Mouse (Mus musculus): ENCODE measurements around the gene Suv39h1. TPM values are rescaled to one million over a fixed set of nuclear protein-coding genes. Genes with fewer than 3 reads are reported as not detected.

Suv39h1 gene
- polyA plus RNA-seq (2015; fragmentation: Nextera tagmentation; extraction: Ambion mirVana) = 32.5 and 34.1 TPM in 2 replicates

GRCm38 (mm10) chrX:8074430-8075014, at the start of gene Suv39h1:
Gene Suv39h1 (minus strand): TSS chrX:8074760.
- H3K4me1 ChIP-seq (replicated peaks; ENCODE audit: insufficient read depth, low read length) = no peaks in the 10 kb centered on the region
- no peaks in the 10 kb centered on the region for H3K36me3 ChIP-seq (ENCODE audit: insufficient read depth, low read length)
- peak within 1 kb of the TSS; percentile 85 for H3K27ac ChIP-seq
- no peak for TF ChIP-seq CTCF (IDR thresholded peaks at IDR 0.05; ENCODE audit: low read depth)
- H3K27me3 ChIP-seq (ENCODE audit: insufficient read depth, low read length) = no peaks in the 10 kb centered on the region
- peak within 1 kb of the TSS; percentile 56 for H3K4me3 ChIP-seq (replicated peaks; ENCODE audit: low read depth, low read length)
- DNase-seq (ENCODE audit: low spot score) (peak; percentile 97), ATAC-seq (replicated peaks; ENCODE audit: low FRiP score, low read depth) (peak; percentile 98)
- H3K4me2 ChIP-seq (ENCODE audit: low read length) = peak within 1 kb of the TSS; percentile 53
- peak within 1 kb of the TSS; percentile 70 for H3K9ac ChIP-seq (ENCODE audit: low read depth, low read length)
- H3K9me3 ChIP-seq (replicated peaks; ENCODE audit: low read length) = no peaks in the 10 kb centered on the region
- 23% methylated on average over 40 of the region's 46 CpGs for WGBS

GRCm38 (mm10) chrX:8123821-8124470, 49.4 kb upstream of the Suv39h1 start:
- Histone ChIP-seq H3K4me3 (replicated peaks; ENCODE audit: low read depth, low read length) (no peak overlapping the region), H3K36me3 (ENCODE audit: insufficient read depth, low read length) (0 out of 2 replicates have a peak, but pooled peaks cover 4% of the 10 kb centered on the region), H3K9ac (ENCODE audit: low read depth, low read length) (no peak overlapping the region), H3K27ac (no peak overlapping the region), H3K9me3 (replicated peaks; ENCODE audit: low read length) (no peaks in the 10 kb centered on the region), H3K4me1 (replicated peaks; ENCODE audit: insufficient read depth, low read length) (no peaks in the 10 kb centered on the region), H3K27me3 (ENCODE audit: insufficient read depth, low read length) (no peaks in the 10 kb centered on the region), H3K4me2 (ENCODE audit: low read length) (no peak overlapping the region)
- ATAC-seq (replicated peaks; ENCODE audit: low FRiP score, low read depth) (no peak), DNase-seq (ENCODE audit: low spot score) (no peak)
- no peak for TF ChIP-seq CTCF (IDR thresholded peaks at IDR 0.05; ENCODE audit: low read depth)
- WGBS = 80% methylated on average over 6 of the region's 6 CpGs

- no peak for DNase-seq (ENCODE audit: low spot score)
- no peak overlapping the region for H3K27ac ChIP-seq
- no peaks in the 10 kb centered on the region for H3K4me1 ChIP-seq (replicated peaks; ENCODE audit: insufficient read depth, low read length)
- H3K27me3 ChIP-seq (ENCODE audit: insufficient read depth, low read length) = no peaks in the 10 kb centered on the region
- no peak overlapping the region for H3K4me2 ChIP-seq (ENCODE audit: low read length)
- no peak overlapping the region for H3K9ac ChIP-seq (ENCODE audit: low read depth, low read length)
- no peaks in the 10 kb centered on the region for H3K36me3 ChIP-seq (ENCODE audit: insufficient read depth, low read length)
- no peaks in the 10 kb centered on the region for H3K9me3 ChIP-seq (replicated peaks; ENCODE audit: low read length)
- no peak for ATAC-seq (replicated peaks; ENCODE audit: low FRiP score, low read depth)
- no peak for TF ChIP-seq CTCF (IDR thresholded peaks at IDR 0.05; ENCODE audit: low read depth)
- no peak overlapping the region for H3K4me3 ChIP-seq (replicated peaks; ENCODE audit: low read depth, low read length)
Measured at GRCm38 (mm10) chrX:8117264-8117663, 42.7 kb upstream of the Suv39h1 start.

GRCm38 (mm10) chrX:8115275-8115674, 40.7 kb upstream of the Suv39h1 start:
- 78% methylated on average over 4 of the region's 4 CpGs for WGBS

GRCm38 (mm10) chrX:8105019-8105418, 30.5 kb upstream of the Suv39h1 start:
- ATAC-seq (replicated peaks; ENCODE audit: low FRiP score, low read depth) (no peak), DNase-seq (ENCODE audit: low spot score) (no peak)
- 95% methylated on average over 3 of the region's 3 CpGs for WGBS
- Histone ChIP-seq H3K4me2 (ENCODE audit: low read length) (no peak overlapping the region), H3K27me3 (ENCODE audit: insufficient read depth, low read length) (no peaks in the 10 kb centered on the region), H3K9me3 (replicated peaks; ENCODE audit: low read length) (no peaks in the 10 kb centered on the region), H3K9ac (ENCODE audit: low read depth, low read length) (no peak overlapping the region), H3K4me3 (replicated peaks; ENCODE audit: low read depth, low read length) (no peak overlapping the region), H3K36me3 (ENCODE audit: insufficient read depth, low read length) (no peaks in the 10 kb centered on the region), H3K4me1 (replicated peaks; ENCODE audit: insufficient read depth, low read length) (no peaks in the 10 kb centered on the region), H3K27ac (no peak overlapping the region)
- TF ChIP-seq CTCF (IDR thresholded peaks at IDR 0.05; ENCODE audit: low read depth) = no peak

More at GRCm38 (mm10) chrX:8115275-8115674, 40.7 kb upstream of the Suv39h1 start:
- no peak for ATAC-seq (replicated peaks; ENCODE audit: low FRiP score, low read depth)
- Histone ChIP-seq H3K4me1 (replicated peaks; ENCODE audit: insufficient read depth, low read length) (no peaks in the 10 kb centered on the region), H3K9me3 (replicated peaks; ENCODE audit: low read length) (no peaks in the 10 kb centered on the region), H3K4me2 (ENCODE audit: low read length) (no peak overlapping the region), H3K36me3 (ENCODE audit: insufficient read depth, low read length) (no peaks in the 10 kb centered on the region), H3K27me3 (ENCODE audit: insufficient read depth, low read length) (no peaks in the 10 kb centered on the region), H3K4me3 (replicated peaks; ENCODE audit: low read depth, low read length) (no peak overlapping the region), H3K27ac (no peak overlapping the region), H3K9ac (ENCODE audit: low read depth, low read length) (no peak overlapping the region)
- peak; percentile 34; the same call in 1 of the 2 replicates for TF ChIP-seq CTCF (IDR thresholded peaks at IDR 0.05; ENCODE audit: low read depth)
- DNase-seq (ENCODE audit: low spot score) = peak; percentile 4

GRCm38 (mm10) chrX:8102213-8102668, 27.7 kb upstream of the Suv39h1 start:
- Histone ChIP-seq H3K4me2 (ENCODE audit: low read length) (no peak overlapping the region), H3K27me3 (ENCODE audit: insufficient read depth, low read length) (no peaks in the 10 kb centered on the region), H3K9me3 (replicated peaks; ENCODE audit: low read length) (no peaks in the 10 kb centered on the region), H3K36me3 (ENCODE audit: insufficient read depth, low read length) (no peaks in the 10 kb centered on the region), H3K27ac (no peak overlapping the region), H3K4me1 (replicated peaks; ENCODE audit: insufficient read depth, low read length) (no peaks in the 10 kb centered on the region), H3K4me3 (replicated peaks; ENCODE audit: low read depth, low read length) (no peak overlapping the region), H3K9ac (ENCODE audit: low read depth, low read length) (no peak overlapping the region)
- TF ChIP-seq CTCF (IDR thresholded peaks at IDR 0.05; ENCODE audit: low read depth) = no peak
- ATAC-seq (replicated peaks; ENCODE audit: low FRiP score, low read depth) = no peak
- 63% methylated on average over 7 of the region's 7 CpGs for WGBS
- DNase-seq (ENCODE audit: low spot score) = no peak

Measured in kidney, postnatal 0 days (tissue).